Mouse (Mus musculus) kidney, postnatal 4 days (tissue): Measurements from ENCODE around the gene Olfr1105.

Experiments used
- DNase-seq, 2 experiments: peaks; one replicate each; pipeline ENCODE4 v3.0.0; 2021; ENCODE audit warnings: mixed read lengths in 2 of 2

The Olfr1105 gene

GRCm38 (mm10) chr2:87036431-87036830 lies at the start of gene Olfr1105:
Gene Olfr1105 (minus strand): TSS chr2:87036531.
- no peak for DNase-seq

- no peak for DNase-seq
Measured at GRCm38 (mm10) chr2:87075717-87076116, 39.4 kb upstream of the Olfr1105 start, which contains the start of gene Olfr1107. Gene Olfr1107 (minus strand): TSS chr2:87075817.

- DNase-seq: no peak
Measured at GRCm38 (mm10) chr2:87052173-87052572, 15.8 kb upstream of the Olfr1105 start, which contains the start of gene Olfr1106. Gene Olfr1106 (minus strand): TSS chr2:87052273.

- DNase-seq: no peak
Measured at GRCm38 (mm10) chr2:87026980-87027379, 9.4 kb downstream of the Olfr1105 start, which contains the start of gene Olfr1104. Gene Olfr1104 (minus strand): TSS chr2:87027080.

- DNase-seq: no peak
Measured at GRCm38 (mm10) chr2:86998098-86998497, 38.2 kb downstream of the Olfr1105 start, which contains the start of gene Olfr1102. Gene Olfr1102 (plus strand): TSS chr2:86998398.

- DNase-seq: no peak
Measured at GRCm38 (mm10) chr2:86991121-86991520, 45.2 kb downstream of the Olfr1105 start, which contains the start of gene Olfr1101. Gene Olfr1101 (minus strand): TSS chr2:86991221.
